Comparison of ENCODE assay signal across 12 mouse cellular contexts in genomic region chr19:46983966-46984380, GRCm38 (mm10). TPM values are rescaled to one million over a fixed set of nuclear protein-coding genes. Genes with fewer than 3 reads are reported as not detected.
A peak's percentile ranks its signal among the peaks of the same experiment; 100 is the strongest.
DNase-seq lines count a peak whose midpoint lies in the region; ATAC-seq and TF ChIP-seq lines count a peak whose summit lies in the region.
"Had no signal": no experiment of that assay in that cellular context is flagged by ENCODE, and none has a peak within 500 bp of the region (broad histone marks: within the 10 kb centered on the region; RNA-seq: fewer than 3 reads in every experiment).

No protein-coding gene starts in this region.

- H3K9me3 ChIP-seq in kidney, postnatal 0 days (replicated peaks; ENCODE audit: low read length), result no peaks in the 10 kb centered on the region
- H3K9me3 ChIP-seq in ES-Bruce4 (replicated peaks; ENCODE audit: control insufficient read depth, insufficient read depth, low read length, poor library complexity, severe bottlenecking), result no peaks in the 10 kb centered on the region
- H3K9me3 ChIP-seq in liver, embryonic 14.5 days (ENCODE audit: control insufficient read depth, low read length), result no peaks in the 10 kb centered on the region
- H3K9me3 ChIP-seq: embryonic facial prominence, embryonic 12.5 days had no signal

- H3K36me3 ChIP-seq in kidney, postnatal 0 days (ENCODE audit: insufficient read depth, low read length), result no peaks in the 10 kb centered on the region
- H3K36me3 ChIP-seq in ES-Bruce4 (ENCODE audit: control insufficient read depth, insufficient read depth, low read length, poor library complexity, severe bottlenecking), result no peaks in the 10 kb centered on the region
- H3K36me3 ChIP-seq in liver, embryonic 14.5 days (replicated peaks; ENCODE audit: control insufficient read depth, insufficient read depth, low read depth), result no peaks in the 10 kb centered on the region
- H3K36me3 ChIP-seq: embryonic facial prominence, embryonic 12.5 days had no signal

- peaks cover 8% of the 10 kb centered on the region; the same call in 1 of the 2 replicates for H3K4me1 ChIP-seq in kidney, postnatal 0 days (replicated peaks; ENCODE audit: insufficient read depth, low read length)
- H3K4me1 ChIP-seq in ES-Bruce4 (ENCODE audit: control insufficient read depth, insufficient read depth, low read length), result peaks cover 6% of the 10 kb centered on the region
- H3K4me1 ChIP-seq in liver, embryonic 14.5 days (replicated peaks; ENCODE audit: control insufficient read depth in 2 of 2, insufficient read depth in 2 of 2, low read length in 1 of 2), result peaks cover 32 to 60% of the 10 kb centered on the region in 2 experiments

- no peak overlapping the region for H3K4me3 ChIP-seq in kidney, postnatal 0 days (replicated peaks; ENCODE audit: low read depth, low read length)
- peak overlapping the region; percentile 48 for H3K4me3 ChIP-seq in ES-Bruce4 (ENCODE audit: low read depth, low read length)
- peak overlapping the region; percentile 11 to 24; a peak in 3 of 4 replicates for H3K4me3 ChIP-seq in liver, embryonic 14.5 days (ENCODE audit: insufficient read depth in 1 of 2, low read depth in 2 of 2, low read length in 2 of 2)
- H3K4me3 ChIP-seq: embryonic facial prominence, embryonic 12.5 days; left cerebral cortex, adult 2 months had no signal

- ATAC-seq in kidney, postnatal 0 days (replicated peaks; ENCODE audit: low FRiP score, low read depth), result no peak
- ATAC-seq in liver, embryonic 14.5 days (ENCODE audit: insufficient read depth), result peak; percentile 53
- ATAC-seq: hindbrain, embryonic 16.5 days had no signal

- TF ChIP-seq CTCF in kidney, postnatal 0 days (IDR thresholded peaks at IDR 0.05; ENCODE audit: low read depth), result no peak
- no peak for TF ChIP-seq CTCF in ES-Bruce4 (IDR thresholded peaks at IDR 0.05; ENCODE audit: low read depth, low read length)
- TF ChIP-seq CTCF in liver, embryonic 14.5 days (IDR thresholded peaks at IDR 0.05; ENCODE audit: low read depth), result no peak

- TF ChIP-seq POLR2A in ES-Bruce4 (IDR thresholded peaks at IDR 0.05; ENCODE audit: insufficient read depth, low read length), result no peak

- H3K27me3 ChIP-seq in kidney, postnatal 0 days (ENCODE audit: insufficient read depth, low read length), result no peaks in the 10 kb centered on the region
- H3K27me3 ChIP-seq in ES-Bruce4 (ENCODE audit: control insufficient read depth, insufficient read depth, low read length, poor library complexity, severe bottlenecking), result no peaks in the 10 kb centered on the region
- H3K27me3 ChIP-seq in liver, embryonic 14.5 days (ENCODE audit: control insufficient read depth, insufficient read depth, low read length), result no peaks in the 10 kb centered on the region
- H3K27me3 ChIP-seq: embryonic facial prominence, embryonic 12.5 days had no signal

- peak; percentile 30 for DNase-seq in kidney, postnatal 0 days (ENCODE audit: low spot score)
- DNase-seq in kidney, postnatal 25 days, result no peak
- DNase-seq in c-Kit-positive CD71-positive TER-119-positive erythroid progenitor cells, embryonic 14.5 days (ENCODE audit: low spot score), result peak; percentile 80
- DNase-seq in liver, embryonic 14.5 days (ENCODE audit: low read depth in 3 of 3, low spot score in 3 of 3), result peak in 2 of 3 experiments; percentile 56 to 57
- no peak for DNase-seq in left cerebral cortex, adult 11 months (ENCODE audit: low spot score)
- DNase-seq in adrenal gland, adult 2 months, result no peak
- no peak for DNase-seq in heart, postnatal 10 days

- peak overlapping the region; percentile 82 for H3K27ac ChIP-seq in kidney, postnatal 0 days
- H3K27ac ChIP-seq in ES-Bruce4 (ENCODE audit: insufficient read depth, low read length), result peak overlapping the region; percentile 51
- H3K27ac ChIP-seq in liver, embryonic 14.5 days, result peak overlapping the region; percentile 76
- H3K27ac ChIP-seq: embryonic facial prominence, embryonic 12.5 days; left cerebral cortex, adult 2 months had no signal

- TF ChIP-seq EP300 in ES-Bruce4 (IDR thresholded peaks at IDR 0.05; ENCODE audit: insufficient read depth, low read depth, low read length), result no peak
- TF ChIP-seq EP300 in liver, embryonic 14.5 days (IDR thresholded peaks at IDR 0.05; ENCODE audit: low read depth), result peak; percentile 74

- peak overlapping the region; percentile 27; the same call in 1 of the 2 replicates for H3K4me2 ChIP-seq in kidney, postnatal 0 days (ENCODE audit: low read length)
- H3K4me2 ChIP-seq in liver, embryonic 14.5 days (ENCODE audit: low read depth), result peak overlapping the region; percentile 49
- H3K4me2 ChIP-seq: embryonic facial prominence, embryonic 12.5 days had no signal

- no peak overlapping the region for H3K9ac ChIP-seq in kidney, postnatal 0 days (ENCODE audit: low read depth, low read length)
- H3K9ac ChIP-seq in ES-Bruce4 (ENCODE audit: low read depth, poor library complexity, severe bottlenecking), result 0 out of 2 replicates have a peak overlapping the region, but pooled peaks have one; percentile 4
- H3K9ac ChIP-seq in liver, embryonic 14.5 days (replicated peaks), result peak overlapping the region; percentile 47
- H3K9ac ChIP-seq: embryonic facial prominence, embryonic 12.5 days had no signal

- 33% methylated on average over 11 of the region's 11 CpGs for WGBS in kidney, postnatal 0 days
- WGBS in liver, embryonic 14.5 days (ENCODE audit: insufficient replicate concordance), result 10% methylated on average over 11 of the region's 11 CpGs

- intact Hi-C loops in heart, postnatal 10 days (cut with DNase I), result no loop called here

RNA-seq across cellular contexts. Expression of gene Ina, which starts 30.5 kb away (rescaled TPM):
- 0.05 and 0.24 TPM in 2 replicates for polyA plus RNA-seq in kidney, postnatal 0 days (2015; fragmentation: Nextera tagmentation; extraction: Ambion mirVana)
- 21.2 and 21.9 TPM in 2 replicates for polyA plus RNA-seq in ES-Bruce4 (2011; ENCODE audit: insufficient read depth, insufficient read length, low read depth, missing spikeins)
- 0.02 and 0.36 TPM in 2 replicates for polyA plus RNA-seq in liver, embryonic 14.5 days (2012; rRNA removed)
- polyA plus RNA-seq in liver, embryonic 14.5 days (2014; fragmentation: Nextera tagmentation; extraction: Ambion mirVana), result 0.09 TPM in 1 of 2 replicates, not detected in the other
- 1 to 10 TPM; 5.5 to 7.7 TPM for total RNA-seq in adrenal gland, adult 2 months (2021)
- 4.4 and 5.0 TPM in 2 replicates for polyA plus RNA-seq in adrenal gland, adult 2 months (2012; rRNA removed)
- not detected for total RNA-seq in heart, postnatal 10 days (2021)
- total RNA-seq: monocyte, adult 5-6 weeks had no signal

RNA-seq across cellular contexts. Expression of gene Nt5c2, which starts 31.0 kb away (rescaled TPM):
- 68.4 and 87.5 TPM in 2 replicates for polyA plus RNA-seq in kidney, postnatal 0 days (2015; fragmentation: Nextera tagmentation; extraction: Ambion mirVana)
- 62.4 and 76.9 TPM in 2 replicates for polyA plus RNA-seq in ES-Bruce4 (2011; ENCODE audit: insufficient read depth, insufficient read length, low read depth, missing spikeins)
- polyA plus RNA-seq in liver, embryonic 14.5 days (2012; rRNA removed), result 10.7 and 14.9 TPM in 2 replicates
- polyA plus RNA-seq in liver, embryonic 14.5 days (2014; fragmentation: Nextera tagmentation; extraction: Ambion mirVana), result 45.0 and 52.3 TPM in 2 replicates
- 10 to 100 TPM; 61.8 to 66.2 TPM for total RNA-seq in adrenal gland, adult 2 months (2021)
- 11.6 and 11.9 TPM in 2 replicates for polyA plus RNA-seq in adrenal gland, adult 2 months (2012; rRNA removed)
- 100 to 1,000 TPM; 107 to 127 TPM for total RNA-seq in heart, postnatal 10 days (2021)

Comparison
In these comparisons a context has a peak if more than half of its experiments do, and no peak if none do; other contexts are left out.
1. DNase-seq: peak in kidney, postnatal 0 days (single experiment), c-Kit-positive CD71-positive TER-119-positive erythroid progenitor cells, embryonic 14.5 days (single experiment) and liver, embryonic 14.5 days (2 of 3); none in kidney, postnatal 25 days (0 of 2), left cerebral cortex, adult 11 months (single experiment), adrenal gland, adult 2 months (single experiment) and heart, postnatal 10 days (0 of 2).
2. Peak in every context shown above with its lines, with median percentiles within 50 percentile points of each other: H3K27ac ChIP-seq.